Mouse (Mus musculus): ENCODE measurements around the gene Ugt1a7c. TPM values are rescaled to one million over a fixed set of nuclear protein-coding genes. Genes with fewer than 3 reads are reported as not detected.
"Not testable (repeated sequence)": the region's sequence is repeated elsewhere in the genome, so short reads cannot be mapped to it uniquely, and the experiment has no call there.

Ugt1a7c gene
- total RNA-seq, 2 experiments from 2014 or later = 0.44 to 0.59 TPM

DNA sequence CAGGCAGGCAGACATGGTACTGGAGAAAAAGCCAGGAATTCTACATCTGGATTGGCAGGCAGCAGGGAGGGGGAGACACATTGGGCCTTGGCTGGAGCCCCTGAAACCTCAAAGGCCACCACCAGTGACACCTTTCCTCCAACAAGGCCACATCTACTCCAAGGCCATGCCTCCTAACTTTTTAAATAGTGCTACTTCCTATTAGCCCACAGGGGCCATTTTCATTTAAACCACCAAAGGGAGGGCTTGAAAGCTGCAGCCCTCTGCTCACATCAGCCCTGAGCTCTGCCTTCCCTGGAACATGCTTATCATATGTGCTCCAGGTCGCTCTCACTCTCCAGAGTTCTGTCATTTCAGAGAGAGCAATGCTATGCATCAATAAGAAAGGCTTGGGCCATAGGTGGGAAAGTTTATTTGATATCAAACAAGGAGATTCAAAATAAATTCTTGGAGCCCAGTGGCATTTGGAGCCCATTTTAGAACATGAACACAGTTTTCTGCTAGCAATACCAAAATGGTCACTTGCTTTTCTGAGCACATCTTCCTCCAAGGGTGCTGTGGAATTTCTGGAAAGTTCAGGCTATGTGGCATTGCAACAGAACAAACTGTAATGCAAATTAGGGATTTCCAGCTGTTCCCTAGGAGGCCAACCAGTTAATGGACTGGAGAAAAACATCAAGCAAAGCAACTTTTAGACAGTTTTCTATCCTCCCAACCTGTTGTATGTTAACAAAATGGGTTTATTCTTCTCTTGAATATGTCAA, 10.0 kb downstream of the Ugt1a7c start:
- H3K4me3 ChIP-seq = no peak overlapping the region
- TF ChIP-seq CTCF (conservative IDR thresholded peaks at IDR 0.05) = no peak
- H3K27ac ChIP-seq = no peak overlapping the region
- no peak for DNase-seq (ENCODE audit: low spot score in 2 of 2)

GRCm38 (mm10) chr1:88105656-88106055, 10.8 kb downstream of the Ugt1a7c start:
- no peak overlapping the region for H3K4me3 ChIP-seq
- no peak for DNase-seq (ENCODE audit: low spot score in 2 of 2)
- TF ChIP-seq CTCF (conservative IDR thresholded peaks at IDR 0.05) = no peak
- no peak overlapping the region for H3K27ac ChIP-seq

DNA sequence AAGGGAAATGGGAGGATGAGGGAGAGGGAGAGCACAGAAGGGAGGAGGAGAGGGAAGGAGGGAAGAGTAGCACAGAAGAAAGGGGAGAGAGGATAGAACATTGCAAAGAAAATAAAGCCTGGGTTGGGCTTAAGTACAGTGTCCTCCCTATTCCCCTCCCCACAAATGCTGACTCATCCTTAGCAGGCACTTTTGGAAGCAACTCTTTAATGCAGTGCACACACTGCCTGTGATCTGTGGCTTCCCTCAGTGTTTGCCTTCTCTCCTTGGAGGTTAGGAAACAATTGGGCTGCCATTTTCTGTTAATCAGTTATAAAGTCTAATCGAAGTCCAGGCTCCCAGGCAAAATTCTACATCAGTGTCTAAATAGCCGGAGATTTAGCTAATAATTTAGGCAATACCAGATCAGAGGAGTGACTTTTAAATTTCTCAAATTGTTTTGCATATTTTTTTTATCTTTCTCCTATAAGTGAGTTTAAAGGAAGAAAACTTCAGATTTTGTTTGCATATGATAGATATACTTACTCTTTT, 14.2 kb downstream of the Ugt1a7c start:
- not testable (repeated sequence) for DNase-seq (ENCODE audit: low spot score in 2 of 2); H3K4me3 ChIP-seq; H3K27ac ChIP-seq

- not testable (repeated sequence) for H3K4me3 ChIP-seq; DNase-seq (ENCODE audit: low spot score in 2 of 2); H3K27ac ChIP-seq
Measured at GRCm38 (mm10) chr1:88109604-88110003, 14.7 kb downstream of the Ugt1a7c start.

DNA sequence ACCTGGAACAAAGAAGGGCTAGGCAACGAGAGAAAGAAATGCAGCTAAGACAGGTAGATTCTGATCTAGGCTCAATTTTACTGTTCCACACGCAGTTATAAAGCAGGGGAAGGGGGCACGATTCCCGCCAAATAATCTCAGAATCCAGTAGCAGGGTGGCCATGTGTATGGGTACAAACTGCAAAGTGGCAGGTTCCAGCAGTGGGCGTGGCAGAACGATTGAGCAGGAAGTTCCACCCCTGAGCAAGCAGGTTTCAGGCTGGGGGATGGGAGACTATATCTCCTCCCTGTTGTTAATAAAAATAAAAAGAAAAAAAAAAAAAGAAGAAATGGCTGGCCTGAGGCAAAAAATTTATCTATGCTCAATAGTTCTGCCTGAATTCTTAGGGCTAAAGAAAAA, 17.9 kb downstream of the Ugt1a7c start:
- H3K4me3 ChIP-seq; DNase-seq (ENCODE audit: low spot score in 2 of 2); H3K27ac ChIP-seq: not testable (repeated sequence)

DNA sequence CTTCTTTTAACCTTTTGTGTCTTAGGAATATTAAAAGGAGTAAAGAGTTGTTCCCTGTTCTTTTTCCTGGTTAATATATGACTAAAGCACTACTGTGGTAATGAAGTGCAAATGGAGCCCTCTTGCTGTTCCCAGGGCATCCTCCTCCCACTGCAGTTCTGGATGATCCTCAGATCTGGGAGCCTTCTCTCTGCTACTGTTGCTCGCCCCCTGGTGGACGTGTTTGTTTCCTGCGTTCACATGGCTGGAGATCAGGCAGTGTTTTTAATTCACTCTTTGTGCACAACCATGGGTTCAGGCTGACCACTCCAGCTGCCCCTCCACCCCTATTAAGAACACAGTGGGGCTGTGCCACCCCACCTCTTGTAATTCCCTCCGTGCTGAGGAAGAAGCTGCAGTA, 25.7 kb downstream of the Ugt1a7c start:
- not testable (repeated sequence) for DNase-seq (ENCODE audit: low spot score in 2 of 2); H3K4me3 ChIP-seq; H3K27ac ChIP-seq
- peak; percentile 56 for TF ChIP-seq CTCF (conservative IDR thresholded peaks at IDR 0.05)

GRCm38 (mm10) chr1:88121521-88121920, 26.7 kb downstream of the Ugt1a7c start:
- not testable (repeated sequence) for H3K27ac ChIP-seq; H3K4me3 ChIP-seq; DNase-seq (ENCODE audit: low spot score in 2 of 2)
- peak; percentile 42 for TF ChIP-seq CTCF (conservative IDR thresholded peaks at IDR 0.05)

GRCm38 (mm10) chr1:88125827-88126360, 31.0 kb downstream of the Ugt1a7c start:
- H3K27ac ChIP-seq; DNase-seq (ENCODE audit: low spot score in 2 of 2); H3K4me3 ChIP-seq: not testable (repeated sequence)
- peak; percentile 48 for TF ChIP-seq CTCF (conservative IDR thresholded peaks at IDR 0.05)

DNA sequence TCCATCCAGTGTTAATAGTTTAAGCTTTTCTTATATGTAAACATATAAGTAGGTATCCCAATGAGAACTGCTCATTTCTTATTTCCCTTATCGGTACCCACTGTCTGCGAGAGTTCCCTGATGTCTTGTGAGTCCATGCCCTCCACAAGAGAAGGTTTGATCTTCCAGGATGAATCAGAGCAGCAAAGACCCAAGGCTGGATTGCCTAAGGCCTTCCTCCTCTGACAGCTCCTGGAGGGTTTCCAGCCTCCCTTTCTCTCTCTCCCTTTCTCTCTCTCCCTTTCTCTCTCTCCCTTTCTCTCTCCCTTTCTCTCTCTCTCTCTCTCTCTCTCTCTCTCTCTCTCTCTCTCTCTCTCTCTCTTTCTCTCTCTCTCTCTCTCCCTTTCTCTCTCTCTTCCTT, 34.2 kb downstream of the Ugt1a7c start:
- not testable (repeated sequence) for H3K27ac ChIP-seq; DNase-seq (ENCODE audit: low spot score in 2 of 2); H3K4me3 ChIP-seq

- not testable (repeated sequence) for H3K4me3 ChIP-seq; H3K27ac ChIP-seq; DNase-seq (ENCODE audit: low spot score in 2 of 2)
Measured at GRCm38 (mm10) chr1:88130223-88130622, 35.4 kb downstream of the Ugt1a7c start.

DNA sequence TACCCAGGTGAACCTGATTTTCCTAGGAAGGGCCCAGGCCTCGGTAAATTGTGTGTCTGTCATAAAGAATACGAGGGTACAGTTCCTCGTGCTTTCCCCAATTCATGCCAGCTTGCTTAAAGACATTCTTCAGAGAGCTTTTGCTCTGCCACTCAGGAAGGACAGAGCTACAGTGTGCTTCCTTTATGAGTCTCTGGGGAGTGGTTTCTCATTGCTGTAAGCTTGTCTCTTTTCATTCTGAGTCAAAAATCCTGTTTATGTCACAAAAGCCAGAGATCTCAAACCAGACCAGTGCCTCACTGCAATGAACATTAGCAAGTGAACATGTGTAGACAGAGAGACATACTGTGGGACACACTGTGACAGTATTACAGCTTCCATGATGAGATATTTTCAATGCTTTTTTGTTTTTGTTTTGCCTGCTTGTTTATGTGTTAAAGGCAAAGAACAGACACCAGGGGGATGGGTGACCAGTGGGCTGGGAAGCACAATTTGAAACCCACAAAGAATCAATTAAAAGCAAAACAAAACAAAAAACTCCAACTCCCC, 39.1 kb downstream of the Ugt1a7c start:
- Histone ChIP-seq H3K4me3 (no peak overlapping the region), H3K27ac (no peak overlapping the region)
- no peak for TF ChIP-seq CTCF (conservative IDR thresholded peaks at IDR 0.05)
- no peak for DNase-seq (ENCODE audit: low spot score in 2 of 2)

DNA sequence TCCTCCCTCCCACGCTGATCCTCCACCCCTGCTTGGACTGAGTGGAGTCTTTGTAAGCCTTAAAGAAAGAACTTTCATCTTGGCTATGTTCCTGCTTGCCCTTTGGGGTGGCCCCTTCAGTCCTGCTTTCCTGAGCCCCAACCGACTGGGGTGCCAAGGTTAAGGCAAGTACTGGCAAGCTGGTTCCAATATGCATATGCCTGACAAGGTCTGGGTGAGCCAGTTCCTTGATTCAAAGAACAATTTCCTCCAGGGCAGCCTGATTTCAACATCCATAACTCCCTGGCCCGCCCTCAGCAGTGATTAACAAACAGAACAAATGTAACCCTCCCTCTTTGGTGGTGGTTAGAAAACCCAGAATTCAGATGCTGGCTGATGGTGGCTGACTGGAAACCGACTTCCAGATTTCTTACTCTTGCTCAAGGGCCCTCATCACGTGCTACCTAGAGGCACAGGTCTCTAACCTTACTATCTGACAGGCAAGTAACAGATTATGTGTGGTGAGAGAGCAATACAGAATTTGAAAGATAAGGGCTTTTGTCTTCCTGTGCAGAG, 39.7 kb downstream of the Ugt1a7c start, which contains the start of gene Ugt1a6a:
TSS of gene Ugt1a6a (plus strand) at position 353 of the 555 bp plus-strand sequence.
- H3K4me3 ChIP-seq; H3K27ac ChIP-seq; DNase-seq (ENCODE audit: low spot score in 2 of 2): not testable (repeated sequence)

- H3K4me3 ChIP-seq; DNase-seq (ENCODE audit: low spot score in 2 of 2); H3K27ac ChIP-seq: not testable (repeated sequence)
Measured at GRCm38 (mm10) chr1:88135229-88135904, 40.5 kb downstream of the Ugt1a7c start.
